In genomic region chr9:63816540-63816939, GRCm38 (mm10) we compare ENCODE assay signal across 11 mouse cellular contexts. TPM values are rescaled to one million over a fixed set of nuclear protein-coding genes. Genes with fewer than 3 reads are reported as not detected.
DNase-seq lines count a peak whose midpoint lies in the region; ATAC-seq and TF ChIP-seq lines count a peak whose summit lies in the region.
"Had no signal": no experiment of that assay in that cellular context is flagged by ENCODE, and none has a peak within 500 bp of the region (broad histone marks: within the 10 kb centered on the region; RNA-seq: fewer than 3 reads in every experiment).

No protein-coding gene starts in this region.

- no peak overlapping the region for H3K9ac ChIP-seq in lung, embryonic 14.5 days
- no peak overlapping the region for H3K9ac ChIP-seq in hindbrain, embryonic 16.5 days (ENCODE audit: low read depth, low read length)
- H3K9ac ChIP-seq: forebrain, embryonic 15.5 days had no signal

- no peaks in the 10 kb centered on the region for H3K27me3 ChIP-seq in lung, embryonic 14.5 days (ENCODE audit: insufficient read depth, low read length)
- no peaks in the 10 kb centered on the region for H3K27me3 ChIP-seq in hindbrain, embryonic 16.5 days (replicated peaks; ENCODE audit: control insufficient read depth, insufficient read depth, low read length)
- H3K27me3 ChIP-seq: forebrain, embryonic 15.5 days had no signal

- H3K9me3 ChIP-seq in lung, embryonic 14.5 days (ENCODE audit: low read depth, low read length): 0 out of 2 replicates have a peak, but pooled peaks cover 5% of the 10 kb centered on the region
- peaks cover 3% of the 10 kb centered on the region; the same call in 1 of the 2 replicates for H3K9me3 ChIP-seq in hindbrain, embryonic 16.5 days (ENCODE audit: control insufficient read depth, low read length)
- H3K9me3 ChIP-seq: forebrain, embryonic 15.5 days had no signal

- no peak overlapping the region for H3K4me3 ChIP-seq in lung, embryonic 14.5 days (ENCODE audit: low read depth, low read length)
- no peak overlapping the region for H3K4me3 ChIP-seq in embryonic fibroblast, embryonic 13.5 days (ENCODE audit: insufficient read depth, low read length)
- no peak overlapping the region for H3K4me3 ChIP-seq in hindbrain, embryonic 16.5 days (ENCODE audit: low read length)
- H3K4me3 ChIP-seq: forebrain, embryonic 15.5 days; megakaryocyte, embryonic 14.5 days had no signal

- no peak overlapping the region for H3K27ac ChIP-seq in lung, embryonic 14.5 days (ENCODE audit: low read depth)
- H3K27ac ChIP-seq in embryonic fibroblast, embryonic 13.5 days (ENCODE audit: insufficient read depth, low read length): no peak overlapping the region
- H3K27ac ChIP-seq in hindbrain, embryonic 16.5 days (ENCODE audit: low read depth, low read length): no peak overlapping the region
- H3K27ac ChIP-seq: forebrain, embryonic 15.5 days had no signal

- peak; percentile 25 for DNase-seq in adrenal gland, postnatal 14 days
- DNase-seq in adrenal gland, adult 2 months: no peak
- DNase-seq in lung, embryonic 14.5 days: peak; percentile 21
- no peak for DNase-seq in lung, postnatal 25 days (ENCODE audit: low spot score)
- peak; percentile 32 for DNase-seq in thymus, postnatal 0 days (ENCODE audit: low spot score)
- DNase-seq in gastrocnemius, postnatal 4 days (ENCODE audit: low spot score in 2 of 2): no peak
- DNase-seq: heart, postnatal 14 days had no signal

- H3K4me1 ChIP-seq in lung, embryonic 14.5 days (ENCODE audit: insufficient read depth): no peaks in the 10 kb centered on the region
- no peaks in the 10 kb centered on the region for H3K4me1 ChIP-seq in embryonic fibroblast, embryonic 13.5 days (ENCODE audit: control insufficient read depth, insufficient read depth, low read length)
- no peaks in the 10 kb centered on the region for H3K4me1 ChIP-seq in hindbrain, embryonic 16.5 days (ENCODE audit: control insufficient read depth, insufficient read depth, low read depth, low read length)
- H3K4me1 ChIP-seq: forebrain, embryonic 15.5 days had no signal

- no peak overlapping the region for H3K4me2 ChIP-seq in lung, embryonic 14.5 days
- no peak overlapping the region for H3K4me2 ChIP-seq in hindbrain, embryonic 16.5 days (ENCODE audit: low read length)
- H3K4me2 ChIP-seq: forebrain, embryonic 15.5 days had no signal

- H3K36me3 ChIP-seq in lung, embryonic 14.5 days (ENCODE audit: insufficient read depth): no peaks in the 10 kb centered on the region
- H3K36me3 ChIP-seq in hindbrain, embryonic 16.5 days (ENCODE audit: control insufficient read depth, insufficient read depth, low read length): no peaks in the 10 kb centered on the region
- H3K36me3 ChIP-seq: forebrain, embryonic 15.5 days had no signal

- peak; percentile 66 for TF ChIP-seq CTCF in lung, embryonic 14.5 days (IDR thresholded peaks at IDR 0.05; ENCODE audit: low read depth)
- TF ChIP-seq CTCF in embryonic fibroblast, embryonic 13.5 days (IDR thresholded peaks at IDR 0.05; ENCODE audit: borderline replicate concordance, insufficient read depth, low read length): peak; percentile 26; the same call in 1 of the 2 replicates

- 59% methylated on average over 2 of the region's 2 CpGs for WGBS in lung, embryonic 14.5 days
- WGBS in hindbrain, embryonic 16.5 days: 55% methylated on average over 2 of the region's 2 CpGs

- TF ChIP-seq POLR2A in embryonic fibroblast, embryonic 13.5 days (IDR thresholded peaks at IDR 0.05; ENCODE audit: low read depth, low read length): no peak

- no peak for ATAC-seq in lung, embryonic 14.5 days (ENCODE audit: insufficient read depth)
- no peak for ATAC-seq in hindbrain, embryonic 16.5 days
- ATAC-seq: forebrain, embryonic 15.5 days had no signal

RNA-seq across cellular contexts. Expression of gene Smad3, which starts 58.7 kb away (rescaled TPM):
- 26.5 and 32.9 TPM in 2 replicates for total RNA-seq in adrenal gland, postnatal 14 days (2021)
- 10 to 100 TPM; 30.4 to 33.7 TPM for total RNA-seq in adrenal gland, adult 2 months (2021)
- 29.5 and 41.9 TPM in 2 replicates for polyA plus RNA-seq in adrenal gland, adult 2 months (2012; rRNA removed)
- polyA plus RNA-seq in lung, embryonic 14.5 days (2014; fragmentation: Nextera tagmentation; extraction: Ambion mirVana): 16.1 and 16.4 TPM in 2 replicates
- 49.5 and 52.4 TPM in 2 replicates for polyA plus RNA-seq in embryonic fibroblast, embryonic 13.5 days (2011; ENCODE audit: insufficient read length, low read depth, missing spikeins)
- 18.5 and 21.1 TPM in 2 replicates for polyA plus RNA-seq in thymus, postnatal 0 days (2015; fragmentation: Nextera tagmentation; extraction: Ambion mirVana)
- polyA plus RNA-seq in hindbrain, embryonic 16.5 days (2015; fragmentation: Nextera tagmentation; extraction: Ambion mirVana): 7.7 and 9.3 TPM in 2 replicates
- total RNA-seq in gastrocnemius, postnatal 4 days (2021): 10 to 100 TPM; 42.9 to 44.6 TPM

Comparison
In these comparisons a context has a peak if more than half of its experiments do, and no peak if none do; other contexts are left out.
1. DNase-seq: peak in adrenal gland, postnatal 14 days (single experiment), lung, embryonic 14.5 days (single experiment) and thymus, postnatal 0 days (single experiment); none in adrenal gland, adult 2 months (single experiment), lung, postnatal 25 days (single experiment) and gastrocnemius, postnatal 4 days (0 of 2).